17 mouse cellular contexts compared by ENCODE assay signal in genomic region chr2:172929905-172930436, GRCm38 (mm10). TPM values are rescaled to one million over a fixed set of nuclear protein-coding genes. Genes with fewer than 3 reads are reported as not detected.
DNase-seq lines count a peak whose midpoint lies in the region; ATAC-seq lines count a peak whose summit lies in the region.
"Had no signal": no experiment of that assay in that cellular context is flagged by ENCODE, and none has a peak within 500 bp of the region (broad histone marks: within the 10 kb centered on the region; RNA-seq: fewer than 3 reads in every experiment).

No protein-coding gene starts in this region.

- peak; percentile 47 to 62 for DNase-seq in adrenal gland, postnatal 36 days
- DNase-seq in adrenal gland, postnatal 10 days, result no peak
- DNase-seq in neural tube, embryonic 10.5 days (ENCODE audit: extremely low spot score, low spot score), result no peak
- DNase-seq in thymus, postnatal 25 days, result no peak
- no peak for DNase-seq in layer of hippocampus, postnatal 36 days
- DNase-seq: cerebellum, adult 8-10 months; liver, embryonic 13.5 days; lung, postnatal 14 days; retina, postnatal 1 day; spleen, adult 18-20 months had no signal

- H3K27ac ChIP-seq in neural tube, embryonic 14.5 days (ENCODE audit: low read depth, low read length), result no peak overlapping the region
- H3K27ac ChIP-seq in kidney, embryonic 15.5 days, result peak overlapping the region; percentile 54
- peak overlapping the region; percentile 33; the same call in 1 of the 2 replicates for H3K27ac ChIP-seq in limb, embryonic 13.5 days
- H3K27ac ChIP-seq: liver, embryonic 13.5 days; midbrain, embryonic 15.5 days; neural tube, embryonic 12.5 days had no signal

- H3K36me3 ChIP-seq in neural tube, embryonic 14.5 days (ENCODE audit: control insufficient read depth, insufficient read depth, low read length), result no peaks in the 10 kb centered on the region
- H3K36me3 ChIP-seq in kidney, embryonic 15.5 days, result no peaks in the 10 kb centered on the region
- H3K36me3 ChIP-seq in limb, embryonic 13.5 days, result 0 out of 2 replicates have a peak, but pooled peaks cover 6% of the 10 kb centered on the region
- H3K36me3 ChIP-seq: liver, embryonic 13.5 days; midbrain, embryonic 15.5 days; neural tube, embryonic 12.5 days had no signal

- H3K9me3 ChIP-seq in neural tube, embryonic 14.5 days (ENCODE audit: control insufficient read depth, low read length), result no peaks in the 10 kb centered on the region
- no peaks in the 10 kb centered on the region for H3K9me3 ChIP-seq in kidney, embryonic 15.5 days (replicated peaks)
- no peaks in the 10 kb centered on the region for H3K9me3 ChIP-seq in limb, embryonic 13.5 days
- H3K9me3 ChIP-seq: liver, embryonic 13.5 days; midbrain, embryonic 15.5 days; neural tube, embryonic 12.5 days had no signal

- H3K9ac ChIP-seq in neural tube, embryonic 14.5 days (replicated peaks; ENCODE audit: low read depth, low read length), result 0 out of 2 replicates have a peak overlapping the region, but pooled peaks have one; percentile 1
- no peak overlapping the region for H3K9ac ChIP-seq in kidney, embryonic 15.5 days
- H3K9ac ChIP-seq in limb, embryonic 13.5 days, result no peak overlapping the region
- H3K9ac ChIP-seq: liver, embryonic 13.5 days; midbrain, embryonic 15.5 days; neural tube, embryonic 12.5 days had no signal

- peaks cover 9% of the 10 kb centered on the region for H3K4me1 ChIP-seq in neural tube, embryonic 14.5 days (ENCODE audit: control insufficient read depth, insufficient read depth, low read length)
- peaks cover 97% of the 10 kb centered on the region for H3K4me1 ChIP-seq in kidney, embryonic 15.5 days
- peaks cover 96% of the 10 kb centered on the region for H3K4me1 ChIP-seq in limb, embryonic 13.5 days

- H3K4me3 ChIP-seq in neural tube, embryonic 14.5 days (ENCODE audit: low read depth, low read length), result no peak overlapping the region
- H3K4me3 ChIP-seq in kidney, embryonic 15.5 days (replicated peaks), result no peak overlapping the region
- no peak overlapping the region for H3K4me3 ChIP-seq in limb, embryonic 13.5 days
- H3K4me3 ChIP-seq: liver, embryonic 13.5 days; midbrain, embryonic 15.5 days; neural tube, embryonic 12.5 days had no signal

- no peaks in the 10 kb centered on the region for H3K27me3 ChIP-seq in neural tube, embryonic 14.5 days (ENCODE audit: control insufficient read depth, insufficient read depth, low read length)
- H3K27me3 ChIP-seq in kidney, embryonic 15.5 days, result no peaks in the 10 kb centered on the region
- H3K27me3 ChIP-seq in limb, embryonic 13.5 days, result no peaks in the 10 kb centered on the region
- H3K27me3 ChIP-seq: midbrain, embryonic 15.5 days; neural tube, embryonic 12.5 days had no signal

- WGBS in neural tube, embryonic 14.5 days, result 82% methylated on average over 14 of the region's 14 CpGs
- 63% methylated on average over 14 of the region's 14 CpGs for WGBS in kidney, embryonic 15.5 days
- WGBS in limb, embryonic 13.5 days, result 71% methylated on average over 14 of the region's 14 CpGs

- ATAC-seq in neural tube, embryonic 14.5 days (ENCODE audit: low read depth), result no peak
- no peak for ATAC-seq in kidney, embryonic 15.5 days (replicated peaks; ENCODE audit: low FRiP score)
- no peak for ATAC-seq in limb, embryonic 13.5 days (ENCODE audit: low FRiP score, low read depth)
- ATAC-seq: midbrain, embryonic 15.5 days had no signal

- no peak overlapping the region for H3K4me2 ChIP-seq in neural tube, embryonic 14.5 days (ENCODE audit: low read depth, low read length)
- no peak overlapping the region for H3K4me2 ChIP-seq in kidney, embryonic 15.5 days
- peak overlapping the region; percentile 17; the same call in 1 of the 2 replicates for H3K4me2 ChIP-seq in limb, embryonic 13.5 days (replicated peaks)
- H3K4me2 ChIP-seq: liver, embryonic 13.5 days; midbrain, embryonic 15.5 days; neural tube, embryonic 12.5 days had no signal

RNA-seq across cellular contexts. Expression of gene Bmp7, which starts 10.2 kb away (rescaled TPM):
- total RNA-seq in adrenal gland, postnatal 36 days (2021), result 10 to 100 TPM; 30.1 to 68.2 TPM
- total RNA-seq in adrenal gland, postnatal 10 days (2021), result 10 to 100 TPM in 1 of 2 experiments, 1 to 10 TPM in 1; 7.9 to 10.1 TPM
- polyA plus RNA-seq in neural tube, embryonic 14.5 days (2014; fragmentation: Nextera tagmentation; extraction: Ambion mirVana), result 5.8 and 19.1 TPM in 2 replicates
- 43.0 and 46.3 TPM in 2 replicates for polyA plus RNA-seq in kidney, embryonic 15.5 days (2015; fragmentation: Nextera tagmentation; extraction: Ambion mirVana)
- polyA plus RNA-seq in limb, embryonic 13.5 days (2015; fragmentation: Nextera tagmentation; extraction: Ambion mirVana), result 32.5 and 33.7 TPM in 2 replicates
- 1 to 10 TPM; 3.6 to 6.2 TPM for total RNA-seq in layer of hippocampus, postnatal 36 days (2021)

RNA-seq across cellular contexts. Expression of gene Spo11, which starts 47.5 kb away (rescaled TPM):
- total RNA-seq in adrenal gland, postnatal 36 days (2021), result not detected
- total RNA-seq in adrenal gland, postnatal 10 days (2021), result not detected
- 0.09 and 0.45 TPM in 2 replicates for polyA plus RNA-seq in neural tube, embryonic 14.5 days (2014; fragmentation: Nextera tagmentation; extraction: Ambion mirVana)
- polyA plus RNA-seq in kidney, embryonic 15.5 days (2015; fragmentation: Nextera tagmentation; extraction: Ambion mirVana), result 0.08 and 0.09 TPM in 2 replicates
- polyA plus RNA-seq in limb, embryonic 13.5 days (2015; fragmentation: Nextera tagmentation; extraction: Ambion mirVana), result 1.4 and 1.5 TPM in 2 replicates
- total RNA-seq in layer of hippocampus, postnatal 36 days (2021), result not detected
- total RNA-seq: heart, adult 18-20 months had no signal
- polyA plus RNA-seq: intestine, embryonic 14.5 days had no signal

Comparison
In these comparisons a context has a peak if more than half of its experiments do, and no peak if none do; other contexts are left out.
1. DNase-seq: peak in adrenal gland, postnatal 36 days (2 of 2); none in adrenal gland, postnatal 10 days (single experiment), neural tube, embryonic 10.5 days (single experiment), thymus, postnatal 25 days (single experiment) and layer of hippocampus, postnatal 36 days (0 of 2).